Mouse (Mus musculus) B cell, adult 2 months (primary cell): ENCODE measurements at regions not wholly inside any gene's neighbourhood (a gene's known extent, or its start where the extent isn't known, plus 50 kb on each side); places are given as distances from the start of the nearest gene placed in this dataset.

Source experiments
- DNase-seq, 2 experiments: peaks; one replicate each; pipeline ENCODE4 v3.0.0; 2022

DNA sequence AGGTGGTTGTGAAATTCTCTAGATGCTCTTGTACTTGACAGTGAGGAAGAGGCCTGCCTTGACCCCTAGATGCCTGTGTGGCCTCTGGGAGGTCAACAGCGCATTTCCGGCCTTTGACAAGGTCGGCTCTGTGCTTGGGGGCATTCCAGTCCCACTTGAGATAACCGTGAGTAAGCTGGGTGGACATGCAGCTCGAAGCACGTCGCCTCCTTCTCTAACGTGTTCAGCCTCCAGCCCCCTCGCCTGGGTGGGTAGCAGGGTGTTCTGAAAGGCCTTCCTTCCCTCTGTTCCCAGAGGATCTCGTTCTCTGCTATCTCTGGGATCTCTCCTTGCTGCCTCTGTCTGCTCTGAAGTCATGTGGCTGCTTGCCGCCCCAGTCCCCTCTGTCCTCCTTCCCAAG is 70.2 kb upstream of the Slc38a2 start:
- DNase-seq = no peak

DNA sequence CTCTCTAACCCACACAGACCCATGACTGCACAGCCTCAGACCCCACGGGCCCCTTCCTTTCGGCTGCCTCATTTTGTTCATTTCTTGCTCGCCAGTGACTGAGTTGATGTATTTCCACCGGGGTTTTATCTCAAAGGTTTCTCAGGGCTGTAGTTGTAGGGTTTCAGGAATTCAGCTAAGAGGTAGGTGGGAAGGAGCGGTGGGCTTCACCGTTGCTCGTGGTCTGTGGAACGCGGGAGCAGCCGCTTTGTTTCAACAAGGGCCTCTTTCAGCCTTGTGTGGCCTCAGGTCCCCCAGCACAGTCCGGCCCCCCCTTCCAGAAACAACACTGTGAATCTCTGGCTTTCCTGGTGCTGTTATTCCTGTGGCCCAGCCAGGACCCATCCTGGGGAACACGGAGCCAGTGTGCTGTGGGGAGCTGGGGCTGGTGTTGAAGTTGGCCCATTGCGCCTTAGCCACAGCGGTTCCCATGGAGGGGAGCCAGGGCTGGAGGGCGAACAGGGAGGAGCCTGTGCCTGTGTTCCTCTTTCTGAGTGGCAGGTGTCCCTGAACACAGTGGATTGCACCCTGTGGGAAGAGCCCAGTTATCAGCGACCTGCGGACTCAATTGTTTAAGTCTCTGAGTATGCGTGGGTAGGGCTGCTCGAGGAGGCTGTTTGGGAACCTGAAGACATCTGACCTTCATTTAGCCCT is 68.9 kb upstream of the Slc38a2 start:
- peak; percentile 22 to 27 for DNase-seq

GRCm38 (mm10) chr15:96767188-96767587 is 67.7 kb upstream of the Slc38a2 start:
- no peak for DNase-seq

DNA sequence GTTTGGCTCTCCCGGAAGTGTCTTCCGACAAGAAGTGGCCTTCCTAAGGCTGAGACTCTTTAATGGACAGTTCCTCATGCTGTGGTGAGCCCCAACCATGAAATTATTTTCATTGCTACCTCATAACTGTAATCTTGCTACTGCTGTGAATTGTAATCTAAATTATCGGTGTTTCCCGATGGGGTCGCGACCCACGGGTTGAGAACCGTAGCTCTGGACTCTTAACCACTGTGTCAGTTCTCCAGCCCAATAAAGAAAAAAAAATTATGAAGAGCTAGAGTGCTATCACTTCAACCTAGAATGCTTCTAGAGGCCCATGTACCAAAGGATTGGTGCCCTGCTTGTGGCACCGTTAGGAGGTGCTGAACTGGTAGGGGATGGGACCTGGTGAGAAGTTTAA is 66.7 kb upstream of the Slc38a2 start:
- DNase-seq = no peak

DNA sequence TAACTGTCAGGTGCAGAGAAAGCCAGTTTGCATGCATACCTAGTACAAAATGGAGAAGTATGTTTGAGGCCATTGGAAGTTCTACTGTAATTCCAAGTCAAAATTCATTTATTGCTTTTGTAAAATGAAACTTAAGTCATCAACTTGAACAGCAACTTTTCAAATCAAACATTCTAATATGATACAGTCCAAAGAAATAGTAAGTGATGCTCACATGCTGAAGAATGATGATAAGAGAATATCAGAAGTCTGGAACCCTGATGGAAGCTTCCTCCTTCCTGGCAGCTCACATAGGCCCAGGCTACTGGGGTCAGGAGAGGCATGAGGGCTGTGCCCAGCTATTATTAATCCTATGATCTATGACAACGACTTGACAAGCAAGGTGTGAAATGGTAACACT is 64.1 kb upstream of the Slc38a2 start:
- DNase-seq = no peak

DNA sequence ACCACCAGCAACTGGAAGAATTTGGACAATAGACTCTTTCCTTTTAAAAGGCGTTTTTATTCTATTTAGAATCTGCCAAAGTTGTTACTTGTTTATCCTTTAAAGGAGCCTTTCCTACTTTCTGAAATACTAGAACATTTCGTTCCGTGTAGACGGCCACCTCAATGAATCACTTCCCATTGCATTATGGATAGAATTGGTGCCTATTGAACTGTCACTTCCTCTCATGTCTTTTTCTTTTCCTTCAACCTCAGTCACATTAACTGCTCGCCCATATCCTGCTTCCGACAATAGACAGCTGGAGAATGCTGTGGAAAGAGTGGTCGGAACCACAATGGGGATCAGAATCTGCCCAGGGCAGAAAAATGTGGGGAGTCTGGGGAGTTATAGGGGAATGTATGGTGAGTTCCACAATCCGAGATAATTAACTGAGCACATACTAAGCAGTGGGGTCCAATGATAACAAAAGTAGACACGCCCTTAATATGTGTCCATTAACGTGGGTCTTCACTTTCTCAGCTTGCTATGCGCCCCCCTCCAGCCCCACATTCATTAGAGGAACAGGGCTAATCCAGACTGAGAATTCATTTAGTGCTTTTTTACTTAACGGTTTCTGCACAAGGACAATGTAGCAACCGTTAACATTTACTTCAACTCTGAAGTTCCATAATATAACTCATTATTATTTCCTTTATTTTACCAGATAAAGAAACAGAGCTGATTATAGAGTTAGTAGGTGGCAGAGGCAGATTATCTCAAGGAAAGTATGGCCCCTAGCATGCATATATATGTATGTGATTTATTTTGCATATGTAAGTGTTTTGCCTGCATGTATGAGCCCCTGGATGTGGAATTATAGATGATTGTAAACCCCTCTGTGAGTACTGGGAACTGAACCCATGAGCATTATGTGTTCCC is 59.8 kb upstream of the Slc38a2 start:
- DNase-seq = no peak

DNA sequence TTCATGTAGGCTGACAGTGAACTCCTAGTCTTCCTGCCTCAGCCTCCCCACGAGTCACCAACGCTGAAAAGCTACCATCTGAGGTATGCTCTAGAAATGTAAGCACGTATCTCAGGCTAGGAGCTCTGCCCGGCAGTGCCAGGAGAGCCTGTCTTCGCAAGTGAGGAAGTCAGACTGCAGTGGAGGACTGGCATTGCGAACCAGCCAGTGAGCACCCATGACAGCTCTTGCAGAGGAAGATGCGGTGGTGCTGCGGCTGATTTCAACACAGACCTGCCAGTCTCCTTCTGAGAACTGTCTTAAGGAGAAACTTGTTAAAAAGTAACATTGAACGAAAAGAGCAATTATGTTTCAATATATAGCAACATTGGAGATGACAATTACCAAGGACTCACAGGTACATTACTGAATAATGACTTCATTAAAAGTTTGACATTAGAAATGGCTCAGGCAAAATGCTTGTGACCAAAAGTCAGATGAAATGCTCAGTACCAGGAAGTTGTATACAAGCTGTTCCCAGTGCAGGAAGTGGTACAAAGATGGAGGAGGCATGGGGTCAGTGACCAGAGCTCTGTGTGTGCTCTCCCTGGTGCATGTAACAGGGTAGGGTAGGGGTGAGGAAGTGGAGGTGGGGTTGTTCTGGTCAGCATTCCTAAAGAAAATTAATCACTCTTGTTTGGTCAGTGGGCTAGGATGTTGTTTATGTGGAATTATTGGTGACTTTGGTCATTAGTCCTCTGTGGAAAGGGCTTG is 58.1 kb upstream of the Slc38a2 start:
- DNase-seq = peak; percentile 36 to 40

DNA sequence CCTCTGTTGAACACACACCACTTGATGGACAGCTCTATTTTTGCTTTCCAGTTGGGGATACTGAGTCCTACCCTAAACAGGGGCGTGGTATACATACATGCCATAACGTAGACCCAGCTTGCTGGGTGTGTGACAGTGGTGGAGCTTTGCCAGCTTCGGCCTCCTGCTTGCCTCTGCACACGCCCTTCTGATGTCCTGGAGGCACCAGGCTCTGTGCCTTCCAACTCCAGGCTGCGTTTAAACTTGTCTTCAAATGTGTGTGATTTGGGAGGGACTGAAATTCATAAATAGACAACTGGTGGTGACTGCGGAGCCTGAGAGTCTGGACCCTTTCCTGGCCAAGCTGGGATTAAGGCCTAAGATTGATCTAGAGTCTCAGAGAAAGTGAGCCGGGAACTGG is 56.9 kb upstream of the Slc38a2 start:
- DNase-seq = no peak

DNA sequence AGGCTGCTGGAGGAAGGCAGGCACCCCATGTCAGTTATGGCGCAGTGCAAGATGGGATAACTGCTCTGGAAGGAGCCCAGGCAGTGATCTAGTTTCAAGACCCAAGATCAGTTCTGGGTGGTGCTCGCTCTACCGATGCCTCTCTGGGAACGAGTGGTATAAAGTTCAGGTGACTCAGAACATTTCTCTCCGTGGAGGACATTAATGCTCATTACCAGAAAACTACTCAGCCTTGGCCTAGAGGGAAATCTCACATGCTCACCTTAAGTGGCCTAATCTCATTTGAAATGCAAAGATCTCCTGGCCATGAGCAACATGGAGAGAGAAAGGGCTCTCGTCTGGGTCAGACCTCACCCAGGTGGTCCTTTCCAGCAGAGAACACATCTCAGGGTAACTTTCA is 56.4 kb upstream of the Slc38a2 start:
- DNase-seq = no peak

GRCm38 (mm10) chr15:96755322-96755942 is 55.9 kb upstream of the Slc38a2 start:
- peak; percentile 33 to 53 for DNase-seq

DNA sequence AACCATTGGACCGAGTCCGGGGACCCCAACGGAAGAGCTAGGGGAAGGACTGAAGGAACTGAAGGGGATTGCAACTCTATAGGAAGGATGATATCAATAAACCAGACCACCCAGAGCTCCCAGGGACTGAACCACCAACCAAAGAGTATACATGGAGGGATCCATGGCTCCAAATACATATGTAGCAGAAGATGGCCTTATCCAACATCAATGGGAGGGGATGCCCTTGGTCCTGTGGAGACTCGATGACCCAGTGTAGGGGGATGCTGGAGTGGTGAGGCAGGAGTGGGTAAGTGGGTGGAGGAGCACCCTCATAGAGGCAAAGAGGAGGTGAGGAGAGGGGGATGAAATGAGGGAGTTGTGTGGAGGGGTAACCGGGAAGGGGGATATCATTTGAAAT is 54.5 kb upstream of the Slc38a2 start:
- no peak for DNase-seq

DNA sequence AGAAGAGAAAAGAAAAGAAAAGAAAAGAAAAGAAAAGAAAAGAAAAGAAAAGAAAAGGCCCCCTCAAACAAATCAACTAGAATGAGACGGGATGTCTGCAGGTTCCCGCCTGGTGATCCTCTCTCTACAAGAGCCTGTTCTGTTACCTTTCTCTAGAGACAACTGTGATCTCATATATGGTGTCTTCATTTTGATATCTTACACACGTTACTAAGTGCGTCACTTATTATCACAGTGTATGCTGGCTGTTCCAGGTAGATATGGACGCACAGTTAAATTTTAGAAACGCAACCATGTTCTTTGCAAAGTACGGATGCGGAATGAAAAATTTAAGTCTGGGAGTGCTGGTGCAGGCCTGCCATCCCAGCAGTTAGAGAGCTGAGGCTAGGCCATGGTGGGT is 53.2 kb upstream of the Slc38a2 start:
- DNase-seq = no peak

DNA sequence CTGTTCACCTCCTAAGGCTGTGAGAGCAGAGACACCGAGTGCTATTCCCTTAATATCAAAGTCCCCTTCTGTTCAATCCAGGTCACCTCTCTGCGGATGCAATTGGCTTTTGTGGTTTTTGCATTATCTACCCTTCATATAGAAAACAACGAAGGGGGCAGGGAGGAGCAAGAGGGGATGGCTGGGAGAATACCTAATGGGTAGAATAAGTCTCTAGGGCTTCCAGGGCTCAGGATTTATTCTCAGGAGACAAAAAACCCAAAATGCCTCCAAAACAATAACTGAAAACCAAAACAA is 52.5 kb upstream of the Slc38a2 start:
- DNase-seq = no peak

DNA sequence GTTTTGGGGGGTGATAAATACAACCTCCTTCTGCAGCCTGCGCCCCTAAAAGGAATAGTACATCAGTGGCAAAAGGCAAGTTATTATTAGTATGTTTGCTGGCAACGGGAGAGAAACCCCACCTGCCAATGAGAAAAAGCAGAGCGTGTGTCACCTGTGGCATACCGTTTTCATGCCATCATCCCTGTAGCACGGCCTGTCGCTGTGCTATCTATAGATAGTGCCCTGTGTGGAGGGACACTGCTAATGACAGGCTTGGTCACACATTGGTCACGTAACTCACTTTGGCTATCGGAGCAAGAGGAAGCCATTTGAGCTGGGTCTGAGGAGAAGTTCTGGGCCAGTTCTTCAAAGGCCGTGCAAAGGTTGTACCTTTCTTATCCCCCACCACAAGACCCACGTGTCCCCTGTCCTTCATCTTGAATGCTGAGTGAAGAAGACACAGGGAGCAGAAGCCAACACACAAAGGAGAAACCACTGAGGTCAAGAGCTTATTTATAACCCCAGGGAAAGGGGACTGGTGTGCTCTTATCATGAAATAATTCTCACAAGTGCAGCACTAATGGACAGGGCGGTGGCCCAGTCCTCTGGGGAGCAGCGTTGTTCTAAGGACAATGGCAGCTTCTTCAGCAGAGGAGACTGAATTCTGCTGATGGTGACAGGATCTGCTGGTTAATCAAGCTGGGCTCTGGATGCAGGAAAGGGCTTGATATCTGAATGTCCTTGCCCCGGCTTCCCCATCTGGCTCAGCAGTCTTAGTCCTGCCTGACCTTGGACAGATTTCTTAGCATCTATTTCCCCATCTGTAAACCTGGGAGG is 51.9 kb upstream of the Slc38a2 start:
- DNase-seq = no peak

GRCm38 (mm10) chr15:96749534-96750256 is 50.2 kb upstream of the Slc38a2 start:
- DNase-seq = no peak
